Mouse (Mus musculus) heart, postnatal 14 days (tissue): ENCODE results near the gene Pitpnb. TPM values are rescaled to one million over a fixed set of nuclear protein-coding genes. Genes with fewer than 3 reads are reported as not detected.

ENCODE experiments used
- total RNA-seq, 2 experiments: library from RNA; stranded (reverse); gene quantifications; 2 replicates each; pipeline ENCODE4 v1.2.3; 2021

Gene Pitpnb
- total RNA-seq, 2 experiments from 2014 or later, result 44.5 to 45.1 TPM

Other genes starting within 250 kb of the Pitpnb start
- gene Mn1, start 86.6 kb downstream of the Pitpnb start, total RNA-seq, result 10 to 100 TPM; 17.3 to 18.3 TPM